ENCODE assay signal across 11 mouse cellular contexts in genomic region chr16:29860306-29860705, GRCm38 (mm10).
"Had no signal": no experiment of that assay in that cellular context is flagged by ENCODE, and none has a peak within 500 bp of the region (broad histone marks: within the 10 kb centered on the region; RNA-seq: fewer than 3 reads in every experiment).

No protein-coding gene starts in this region.

- H3K27ac ChIP-seq: kidney, embryonic 15.5 days; limb, embryonic 12.5 days; liver, embryonic 14.5 days; midbrain, embryonic 13.5 days had no signal

- H3K9ac ChIP-seq: kidney, embryonic 15.5 days; limb, embryonic 12.5 days; liver, embryonic 14.5 days; midbrain, embryonic 13.5 days had no signal

- DNase-seq: kidney, adult 2 months; kidney, postnatal 14 days; layer of hippocampus, postnatal 36 days; lung, adult 18-20 months; right cerebral cortex, adult 18-20 months; right cerebral cortex, postnatal 25 days; thymus, adult 2 months had no signal

- H3K4me2 ChIP-seq: kidney, embryonic 15.5 days; limb, embryonic 12.5 days; midbrain, embryonic 13.5 days had no signal

- H3K9me3 ChIP-seq: kidney, embryonic 15.5 days; limb, embryonic 12.5 days; midbrain, embryonic 13.5 days had no signal

- H3K4me3 ChIP-seq: kidney, embryonic 15.5 days; limb, embryonic 12.5 days; midbrain, embryonic 13.5 days had no signal

- H3K36me3 ChIP-seq: kidney, embryonic 15.5 days; limb, embryonic 12.5 days; midbrain, embryonic 13.5 days had no signal

- ATAC-seq: midbrain, embryonic 13.5 days had no signal
